Mouse (Mus musculus): ENCODE measurements around the gene Dyrk1a. TPM values are rescaled to one million over a fixed set of nuclear protein-coding genes. Genes with fewer than 3 reads are reported as not detected.

The Dyrk1a gene
- polyA plus RNA-seq, 1 experiment from 2014 or later: 8.6 TPM

DNA sequence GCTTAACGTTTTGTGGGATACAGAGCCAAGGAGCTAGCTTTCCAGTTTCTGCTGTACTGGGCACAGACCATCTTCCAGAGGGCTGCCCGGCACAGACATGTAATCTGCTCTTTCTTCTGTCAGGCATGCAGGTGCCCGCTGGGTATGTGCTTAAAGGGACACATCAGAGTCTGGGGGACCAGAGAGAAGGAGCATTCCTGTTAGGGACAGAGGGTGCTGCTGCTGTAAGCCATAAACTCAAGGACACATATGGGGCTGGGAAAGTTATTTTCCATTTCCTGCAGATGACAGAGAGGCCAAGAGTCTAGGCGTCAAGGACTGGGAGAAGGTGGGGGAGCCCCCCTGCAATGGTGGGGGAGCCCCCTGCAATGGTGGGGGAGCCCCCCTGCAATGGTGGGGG, 149.7 kb downstream of the Dyrk1a start:
- H3K4me3 ChIP-seq (replicated peaks; ENCODE audit: low read depth, low read length): no peak overlapping the region
- DNase-seq (ENCODE audit: low spot score) (no peak), ATAC-seq (replicated peaks; ENCODE audit: low FRiP score, low read depth) (no peak)
- peaks cover 2% of the 10 kb centered on the region for H3K4me1 ChIP-seq (replicated peaks; ENCODE audit: insufficient read depth, low read length)
- no peaks in the 10 kb centered on the region for H3K36me3 ChIP-seq (ENCODE audit: insufficient read depth, low read length)
- H3K9ac ChIP-seq (ENCODE audit: low read depth, low read length): no peak overlapping the region
- 54% methylated on average over 4 of the region's 4 CpGs for WGBS
- H3K4me2 ChIP-seq (ENCODE audit: low read length): no peak overlapping the region
- H3K27ac ChIP-seq: no peak overlapping the region
- no peaks in the 10 kb centered on the region for H3K27me3 ChIP-seq (ENCODE audit: insufficient read depth, low read length)
- TF ChIP-seq CTCF (IDR thresholded peaks at IDR 0.05; ENCODE audit: low read depth): no peak
- H3K9me3 ChIP-seq (replicated peaks; ENCODE audit: low read length): 0 out of 2 replicates have a peak, but pooled peaks cover 3% of the 10 kb centered on the region

GRCm38 (mm10) chr16:94720476-94721153, 150.8 kb downstream of the Dyrk1a start:
- ATAC-seq (replicated peaks; ENCODE audit: low FRiP score, low read depth): no peak
- Histone ChIP-seq H3K4me2 (ENCODE audit: low read length) (no peak overlapping the region), H3K27me3 (ENCODE audit: insufficient read depth, low read length) (no peaks in the 10 kb centered on the region), H3K4me3 (replicated peaks; ENCODE audit: low read depth, low read length) (no peak overlapping the region), H3K4me1 (replicated peaks; ENCODE audit: insufficient read depth, low read length) (0 out of 2 replicates have a peak, but pooled peaks cover 6% of the 10 kb centered on the region), H3K36me3 (ENCODE audit: insufficient read depth, low read length) (no peaks in the 10 kb centered on the region), H3K27ac (no peak overlapping the region), H3K9me3 (replicated peaks; ENCODE audit: low read length) (0 out of 2 replicates have a peak, but pooled peaks cover 3% of the 10 kb centered on the region), H3K9ac (ENCODE audit: low read depth, low read length) (no peak overlapping the region)
- no peak for TF ChIP-seq CTCF (IDR thresholded peaks at IDR 0.05; ENCODE audit: low read depth)
- WGBS: 63% methylated on average over 7 of the region's 7 CpGs
- no peak for DNase-seq (ENCODE audit: low spot score)

DNA sequence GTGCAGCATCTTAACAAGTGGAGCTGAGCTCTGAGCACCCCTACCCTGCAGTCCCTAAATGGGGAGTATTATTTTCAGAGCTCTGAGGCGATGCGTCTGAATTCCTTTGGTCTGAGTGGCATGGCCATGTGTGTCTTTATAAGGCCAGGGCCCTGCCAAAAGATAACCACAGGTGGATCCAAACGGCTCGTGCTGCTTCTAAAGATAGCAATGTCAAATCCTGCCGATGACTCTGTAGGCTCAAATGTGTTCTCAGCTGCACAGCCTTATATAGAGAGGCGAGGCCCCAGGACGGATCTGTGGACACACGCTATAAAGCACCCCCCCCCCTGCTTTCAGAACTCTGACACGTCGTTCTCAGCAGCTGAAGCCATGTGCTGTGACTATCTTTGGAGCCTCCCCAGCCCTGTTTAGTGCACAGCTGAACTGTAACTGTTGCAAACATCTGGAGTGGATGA, 151.8 kb downstream of the Dyrk1a start:
- Histone ChIP-seq H3K27ac (no peak overlapping the region), H3K4me2 (ENCODE audit: low read length) (no peak overlapping the region), H3K4me3 (replicated peaks; ENCODE audit: low read depth, low read length) (no peak overlapping the region), H3K4me1 (replicated peaks; ENCODE audit: insufficient read depth, low read length) (0 out of 2 replicates have a peak, but pooled peaks cover 6% of the 10 kb centered on the region), H3K9me3 (replicated peaks; ENCODE audit: low read length) (0 out of 2 replicates have a peak, but pooled peaks cover under 1% of the 10 kb centered on the region), H3K27me3 (ENCODE audit: insufficient read depth, low read length) (no peaks in the 10 kb centered on the region), H3K9ac (ENCODE audit: low read depth, low read length) (no peak overlapping the region), H3K36me3 (ENCODE audit: insufficient read depth, low read length) (no peaks in the 10 kb centered on the region)
- ATAC-seq (replicated peaks; ENCODE audit: low FRiP score, low read depth): no peak
- no peak for TF ChIP-seq CTCF (IDR thresholded peaks at IDR 0.05; ENCODE audit: low read depth)
- WGBS: 30% methylated on average over 10 of the region's 10 CpGs
- DNase-seq (ENCODE audit: low spot score): no peak

DNA sequence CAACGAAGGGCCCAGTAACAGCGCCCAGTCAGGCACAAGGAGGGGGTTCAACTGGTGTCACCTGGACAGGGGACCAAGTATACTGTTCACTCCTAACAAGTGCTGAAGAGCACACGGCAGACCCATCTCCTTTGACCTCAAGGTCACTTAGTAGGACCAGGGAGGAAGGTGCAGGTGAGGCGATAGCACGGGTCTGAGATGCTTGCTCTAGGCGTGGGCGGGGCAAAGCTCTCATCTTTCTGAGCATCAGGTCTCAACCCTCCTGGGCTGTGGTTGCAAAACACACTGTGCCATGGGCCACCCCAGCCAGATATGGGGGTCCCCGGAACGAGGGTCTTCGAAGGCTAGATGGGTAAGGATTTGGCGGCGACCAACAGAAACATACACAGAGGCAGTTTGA, 153.1 kb downstream of the Dyrk1a start:
- H3K9ac ChIP-seq (ENCODE audit: low read depth, low read length): no peak overlapping the region
- no peaks in the 10 kb centered on the region for H3K36me3 ChIP-seq (ENCODE audit: insufficient read depth, low read length)
- no peak overlapping the region for H3K27ac ChIP-seq
- 0 out of 2 replicates have a peak, but pooled peaks cover 6% of the 10 kb centered on the region for H3K4me1 ChIP-seq (replicated peaks; ENCODE audit: insufficient read depth, low read length)
- DNase-seq (ENCODE audit: low spot score) (no peak), ATAC-seq (replicated peaks; ENCODE audit: low FRiP score, low read depth) (no peak)
- no peak overlapping the region for H3K4me2 ChIP-seq (ENCODE audit: low read length)
- no peak for TF ChIP-seq CTCF (IDR thresholded peaks at IDR 0.05; ENCODE audit: low read depth)
- H3K4me3 ChIP-seq (replicated peaks; ENCODE audit: low read depth, low read length): no peak overlapping the region
- no peaks in the 10 kb centered on the region for H3K27me3 ChIP-seq (ENCODE audit: insufficient read depth, low read length)
- H3K9me3 ChIP-seq (replicated peaks; ENCODE audit: low read length): no peaks in the 10 kb centered on the region
- 77% methylated on average over 12 of the region's 12 CpGs for WGBS

DNA sequence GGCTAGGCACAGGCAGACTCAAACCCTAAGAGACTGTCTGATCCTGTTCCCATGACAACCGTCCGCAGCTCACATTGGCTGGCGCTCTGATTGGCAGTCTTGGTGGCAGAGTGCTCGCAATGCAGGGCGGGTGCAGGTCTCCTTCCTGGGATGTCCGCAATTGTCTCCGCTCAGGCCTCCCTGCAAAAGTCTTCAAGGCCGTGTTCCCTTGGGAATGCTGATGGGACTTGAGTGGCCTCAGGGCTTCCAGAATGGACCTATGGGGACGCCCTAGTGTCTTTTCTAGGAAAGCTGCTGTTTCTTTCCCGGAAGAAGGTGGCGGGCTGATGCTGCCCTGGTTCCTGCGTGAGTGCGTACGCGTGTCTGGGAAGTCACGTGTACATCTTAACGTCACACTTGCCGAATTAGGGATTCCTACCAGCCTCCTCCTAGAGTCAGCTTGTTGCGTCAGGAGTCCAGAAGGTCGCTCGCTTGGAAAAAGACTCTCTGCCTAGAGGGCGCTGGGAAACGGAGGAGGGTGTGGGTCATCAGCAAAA, 154.3 kb downstream of the Dyrk1a start:
- H3K9me3 ChIP-seq (replicated peaks; ENCODE audit: low read length): no peaks in the 10 kb centered on the region
- H3K9ac ChIP-seq (ENCODE audit: low read depth, low read length): peak overlapping the region; percentile 49
- 0 out of 2 replicates have a peak, but pooled peaks cover 6% of the 10 kb centered on the region for H3K4me1 ChIP-seq (replicated peaks; ENCODE audit: insufficient read depth, low read length)
- H3K4me2 ChIP-seq (ENCODE audit: low read length): peak overlapping the region; percentile 79
- TF ChIP-seq CTCF (IDR thresholded peaks at IDR 0.05; ENCODE audit: low read depth): peak; percentile 34; the same call in 1 of the 2 replicates
- WGBS: under 1% methylated on average over 23 of the region's 23 CpGs
- ATAC-seq (replicated peaks; ENCODE audit: low FRiP score, low read depth) (peak; percentile 89), DNase-seq (ENCODE audit: low spot score) (peak; percentile 85)
- H3K36me3 ChIP-seq (ENCODE audit: insufficient read depth, low read length): no peaks in the 10 kb centered on the region
- H3K27ac ChIP-seq: peak overlapping the region; percentile 72
- H3K4me3 ChIP-seq (replicated peaks; ENCODE audit: low read depth, low read length): peak overlapping the region; percentile 38
- no peaks in the 10 kb centered on the region for H3K27me3 ChIP-seq (ENCODE audit: insufficient read depth, low read length)

- H3K36me3 ChIP-seq (ENCODE audit: insufficient read depth, low read length): no peaks in the 10 kb centered on the region
- H3K4me1 ChIP-seq (replicated peaks; ENCODE audit: insufficient read depth, low read length): 0 out of 2 replicates have a peak, but pooled peaks cover 6% of the 10 kb centered on the region
- ATAC-seq (replicated peaks; ENCODE audit: low FRiP score, low read depth) (peak; percentile 19; the same call in 1 of the 2 replicates), DNase-seq (ENCODE audit: low spot score) (no peak)
- WGBS: under 1% methylated on average over 18 of the region's 18 CpGs
- H3K4me3 ChIP-seq (replicated peaks; ENCODE audit: low read depth, low read length): peak overlapping the region; percentile 38
- peak overlapping the region; percentile 49; the same call in 1 of the 2 replicates for H3K9ac ChIP-seq (ENCODE audit: low read depth, low read length)
- TF ChIP-seq CTCF (IDR thresholded peaks at IDR 0.05; ENCODE audit: low read depth): no peak
- no peaks in the 10 kb centered on the region for H3K9me3 ChIP-seq (replicated peaks; ENCODE audit: low read length)
- H3K4me2 ChIP-seq (ENCODE audit: low read length): peak overlapping the region; percentile 79
- H3K27ac ChIP-seq: no peak overlapping the region; the same call in 1 of the 2 replicates
- H3K27me3 ChIP-seq (ENCODE audit: insufficient read depth, low read length): no peaks in the 10 kb centered on the region
These were observed 155.0 kb downstream of the Dyrk1a start for GRCm38 (mm10) chr16:94724747-94725211.
